Mouse (Mus musculus): Measurements from ENCODE around the gene Unc13a. TPM values are rescaled to one million over a fixed set of nuclear protein-coding genes. Genes with fewer than 3 reads are reported as not detected.

Unc13a gene
- polyA plus RNA-seq, 1 experiment from 2014 or later: 16.6 TPM

GRCm38 (mm10) chr8:71598375-71598774 lies 73.2 kb downstream of the Unc13a start:
- no peak overlapping the region for H3K9ac ChIP-seq
- H3K9me3 ChIP-seq (ENCODE audit: control insufficient read depth, low read length): no peaks in the 10 kb centered on the region
- ATAC-seq (ENCODE audit: low FRiP score): no peak
- no peak overlapping the region for H3K27ac ChIP-seq
- H3K4me2 ChIP-seq (replicated peaks): no peak overlapping the region
- H3K4me3 ChIP-seq (replicated peaks; ENCODE audit: low read length): no peak overlapping the region
- DNase-seq (ENCODE audit: low spot score): no peak
- 0 out of 2 replicates have a peak, but pooled peaks cover 4% of the 10 kb centered on the region for H3K36me3 ChIP-seq (replicated peaks; ENCODE audit: control insufficient read depth, insufficient read depth)
- H3K4me1 ChIP-seq (replicated peaks; ENCODE audit: control insufficient read depth, insufficient read depth, low read length): peaks cover 20% of the 10 kb centered on the region; the same call in 1 of the 2 replicates
- H3K27me3 ChIP-seq (ENCODE audit: control insufficient read depth, insufficient read depth, low read length): peaks cover 34% of the 10 kb centered on the region

- Histone ChIP-seq H3K9ac (no peak within 1 kb of the TSS), H3K36me3 (replicated peaks; ENCODE audit: control insufficient read depth, insufficient read depth) (0 out of 2 replicates have a peak, but pooled peaks cover 4% of the 10 kb centered on the region), H3K27me3 (ENCODE audit: control insufficient read depth, insufficient read depth, low read length) (peaks cover 25% of the 10 kb centered on the region), H3K4me3 (replicated peaks; ENCODE audit: low read length) (no peak within 1 kb of the TSS), H3K4me2 (replicated peaks) (no peak within 1 kb of the TSS), H3K4me1 (replicated peaks; ENCODE audit: control insufficient read depth, insufficient read depth, low read length) (peaks cover 19% of the 10 kb centered on the region), H3K27ac (no peak within 1 kb of the TSS), H3K9me3 (ENCODE audit: control insufficient read depth, low read length) (no peaks in the 10 kb centered on the region)
- ATAC-seq (ENCODE audit: low FRiP score): no peak
- WGBS: 67% methylated on average over 3 of the region's 3 CpGs
- DNase-seq (ENCODE audit: low spot score): no peak
Measured at GRCm38 (mm10) chr8:71597451-71597850, 74.1 kb downstream of the Unc13a start, which contains the start of gene Fam129c. Gene Fam129c, plus strand, starts transcription at chr8:71597648.

GRCm38 (mm10) chr8:71596798-71597197 lies 74.8 kb downstream of the Unc13a start:
- H3K4me1 ChIP-seq (replicated peaks; ENCODE audit: control insufficient read depth, insufficient read depth, low read length): peaks cover 16% of the 10 kb centered on the region
- no peak overlapping the region for H3K4me3 ChIP-seq (replicated peaks; ENCODE audit: low read length)
- no peak for ATAC-seq (ENCODE audit: low FRiP score)
- DNase-seq (ENCODE audit: low spot score): no peak
- H3K27ac ChIP-seq: no peak overlapping the region
- 0 out of 2 replicates have a peak, but pooled peaks cover 4% of the 10 kb centered on the region for H3K36me3 ChIP-seq (replicated peaks; ENCODE audit: control insufficient read depth, insufficient read depth)
- 85% methylated on average over 4 of the region's 4 CpGs for WGBS
- H3K27me3 ChIP-seq (ENCODE audit: control insufficient read depth, insufficient read depth, low read length): peaks cover 18% of the 10 kb centered on the region
- no peak overlapping the region for H3K4me2 ChIP-seq (replicated peaks)
- H3K9ac ChIP-seq: no peak overlapping the region
- H3K9me3 ChIP-seq (ENCODE audit: control insufficient read depth, low read length): no peaks in the 10 kb centered on the region

- H3K27me3 ChIP-seq (ENCODE audit: control insufficient read depth, insufficient read depth, low read length): peaks cover 14% of the 10 kb centered on the region
- DNase-seq (ENCODE audit: low spot score) (no peak), ATAC-seq (ENCODE audit: low FRiP score) (no peak)
- no peak overlapping the region for H3K4me2 ChIP-seq (replicated peaks)
- peaks cover 16% of the 10 kb centered on the region for H3K4me1 ChIP-seq (replicated peaks; ENCODE audit: control insufficient read depth, insufficient read depth, low read length)
- peak overlapping the region; percentile 26; the same call in 1 of the 2 replicates for H3K9ac ChIP-seq
- no peak overlapping the region for H3K4me3 ChIP-seq (replicated peaks; ENCODE audit: low read length)
- no peaks in the 10 kb centered on the region for H3K9me3 ChIP-seq (ENCODE audit: control insufficient read depth, low read length)
- H3K27ac ChIP-seq: no peak overlapping the region
- 0 out of 2 replicates have a peak, but pooled peaks cover 4% of the 10 kb centered on the region for H3K36me3 ChIP-seq (replicated peaks; ENCODE audit: control insufficient read depth, insufficient read depth)
- 58% methylated on average over 6 of the region's 6 CpGs for WGBS
Measured at GRCm38 (mm10) chr8:71596384-71596783, 75.2 kb downstream of the Unc13a start.

- DNase-seq (ENCODE audit: low spot score) (peak; percentile 88), ATAC-seq (ENCODE audit: low FRiP score) (peak; percentile 28; the same call in 1 of the 2 replicates)
- Histone ChIP-seq H3K27me3 (ENCODE audit: control insufficient read depth, insufficient read depth, low read length) (peaks cover 10% of the 10 kb centered on the region), H3K4me2 (replicated peaks) (peak overlapping the region; percentile 33), H3K4me1 (replicated peaks; ENCODE audit: control insufficient read depth, insufficient read depth, low read length) (peaks cover 21% of the 10 kb centered on the region), H3K9me3 (ENCODE audit: control insufficient read depth, low read length) (no peaks in the 10 kb centered on the region), H3K27ac (no peak overlapping the region), H3K4me3 (replicated peaks; ENCODE audit: low read length) (no peak overlapping the region), H3K36me3 (replicated peaks; ENCODE audit: control insufficient read depth, insufficient read depth) (0 out of 2 replicates have a peak, but pooled peaks cover 4% of the 10 kb centered on the region), H3K9ac (peak overlapping the region; percentile 26; the same call in 1 of the 2 replicates)
- 5% methylated on average over 27 of the region's 27 CpGs for WGBS
Measured at GRCm38 (mm10) chr8:71595862-71596261, 75.7 kb downstream of the Unc13a start.

- Histone ChIP-seq H3K9me3 (ENCODE audit: control insufficient read depth, low read length) (no peaks in the 10 kb centered on the region), H3K36me3 (replicated peaks; ENCODE audit: control insufficient read depth, insufficient read depth) (0 out of 2 replicates have a peak, but pooled peaks cover 4% of the 10 kb centered on the region), H3K4me3 (replicated peaks; ENCODE audit: low read length) (no peak overlapping the region), H3K4me1 (replicated peaks; ENCODE audit: control insufficient read depth, insufficient read depth, low read length) (peaks cover 27% of the 10 kb centered on the region), H3K27ac (no peak overlapping the region), H3K9ac (no peak overlapping the region), H3K4me2 (replicated peaks) (no peak overlapping the region), H3K27me3 (ENCODE audit: control insufficient read depth, insufficient read depth, low read length) (no peaks in the 10 kb centered on the region)
- DNase-seq (ENCODE audit: low spot score) (no peak), ATAC-seq (ENCODE audit: low FRiP score) (no peak)
- 84% methylated on average over 4 of the region's 4 CpGs for WGBS
Measured at GRCm38 (mm10) chr8:71594324-71594722, 77.2 kb downstream of the Unc13a start.

- H3K4me2 ChIP-seq (replicated peaks): peak overlapping the region; percentile 98; the same call in 1 of the 2 replicates
- H3K9ac ChIP-seq: 0 out of 2 replicates have a peak overlapping the region, but pooled peaks have one; percentile 96
- 92% methylated on average over 8 of the region's 8 CpGs for WGBS
- H3K4me1 ChIP-seq (replicated peaks; ENCODE audit: control insufficient read depth, insufficient read depth, low read length): peaks cover 27% of the 10 kb centered on the region
- H3K27me3 ChIP-seq (ENCODE audit: control insufficient read depth, insufficient read depth, low read length): no peaks in the 10 kb centered on the region
- no peaks in the 10 kb centered on the region for H3K9me3 ChIP-seq (ENCODE audit: control insufficient read depth, low read length)
- H3K4me3 ChIP-seq (replicated peaks; ENCODE audit: low read length): no peak overlapping the region
- ATAC-seq (ENCODE audit: low FRiP score): no peak
- H3K27ac ChIP-seq: no peak overlapping the region
- DNase-seq (ENCODE audit: low spot score): no peak
- H3K36me3 ChIP-seq (replicated peaks; ENCODE audit: control insufficient read depth, insufficient read depth): 0 out of 2 replicates have a peak, but pooled peaks cover 4% of the 10 kb centered on the region
Measured at GRCm38 (mm10) chr8:71593556-71594323, 77.8 kb downstream of the Unc13a start.

GRCm38 (mm10) chr8:71592374-71593170 lies 79.0 kb downstream of the Unc13a start:
- H3K27me3 ChIP-seq (ENCODE audit: control insufficient read depth, insufficient read depth, low read length): no peaks in the 10 kb centered on the region
- peak overlapping the region; percentile 99 for H3K27ac ChIP-seq
- peak overlapping the region; percentile 96 for H3K9ac ChIP-seq
- peaks cover 27% of the 10 kb centered on the region for H3K4me1 ChIP-seq (replicated peaks; ENCODE audit: control insufficient read depth, insufficient read depth, low read length)
- H3K4me2 ChIP-seq (replicated peaks): peak overlapping the region; percentile 98
- 5% methylated on average over 59 of the region's 60 CpGs for WGBS
- H3K4me3 ChIP-seq (replicated peaks; ENCODE audit: low read length): peak overlapping the region; percentile 93
- H3K9me3 ChIP-seq (ENCODE audit: control insufficient read depth, low read length): no peaks in the 10 kb centered on the region
- H3K36me3 ChIP-seq (replicated peaks; ENCODE audit: control insufficient read depth, insufficient read depth): 0 out of 2 replicates have a peak, but pooled peaks cover 4% of the 10 kb centered on the region
- peak; percentile 69 for ATAC-seq (ENCODE audit: low FRiP score)
- no peak for DNase-seq (ENCODE audit: low spot score)
